Mouse (Mus musculus) bone marrow macrophage, adult 2 months (primary cell): ENCODE data around the gene Ly6g6d.
"Not testable (repeated sequence)": the region's sequence is repeated elsewhere in the genome, so short reads cannot be mapped to it uniquely, and the experiment has no call there.

Source experiments
- CTCF ChIP-seq: IDR thresholded peaks from 2 replicates; pipeline ENCODE4 v1.5.1; 2012; ENCODE audit warnings: low read depth, mild to moderate bottlenecking, low read length, moderate library complexity
- POLR2A ChIP-seq: IDR thresholded peaks from 2 replicates; pipeline ENCODE4 v1.6.1; 2012; ENCODE audit warnings: mild to moderate bottlenecking, low read depth, low read length, borderline replicate concordance

DNA sequence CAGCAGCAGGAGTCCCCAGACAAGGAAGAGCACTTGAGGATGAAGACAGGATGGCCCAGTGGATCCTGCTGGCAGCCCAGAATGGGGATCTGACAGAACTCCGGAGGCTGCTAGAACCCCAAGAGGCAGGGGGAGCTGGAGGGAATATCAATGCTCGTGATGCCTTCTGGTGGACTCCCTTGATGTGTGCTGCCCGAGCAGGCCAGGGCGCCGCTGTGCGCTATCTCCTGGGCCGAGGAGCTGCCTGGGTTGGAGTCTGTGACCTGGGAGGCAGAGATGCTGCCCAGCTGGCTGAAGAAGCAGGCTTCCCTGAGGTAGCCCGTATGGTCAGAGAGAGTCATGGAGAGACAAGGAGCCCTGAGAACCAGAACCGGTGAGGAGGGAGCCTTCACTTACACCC is 45.4 kb upstream of the Ly6g6d start:
- not testable (repeated sequence) for TF ChIP-seq CTCF, POLR2A
